Mouse (Mus musculus) gastrocnemius, adult 2 months (tissue): Measurements from ENCODE around the gene S100a3. TPM values are rescaled to one million over a fixed set of nuclear protein-coding genes. Genes with fewer than 3 reads are reported as not detected.
A peak's percentile ranks its signal among the peaks of the same experiment; 100 is the strongest.

ENCODE experiments used
- DNase-seq: peaks from one replicate; pipeline ENCODE4 v3.0.0; 2022
- H3K27ac ChIP-seq: fragments of 200-600 bp; 2 replicates; pipeline ENCODE4 v1.8.1; 2022; ENCODE audit warnings: mild to moderate bottlenecking
- H3K4me3 ChIP-seq: fragments of 200-600 bp; 2 replicates; pipeline ENCODE4 v1.8.1; 2022; ENCODE audit warnings: mild to moderate bottlenecking, moderate library complexity
- CTCF ChIP-seq: fragments of 200-600 bp; IDR thresholded peaks from 2 replicates; pipeline ENCODE4 v1.8.1; 2022; ENCODE audit warnings: antibody characterized with exemption, mild to moderate bottlenecking, moderate library complexity
- intact Hi-C: fragments of 180-260 bp; cut with DNase I; formaldehyde crosslinking; loops from one replicate; pipeline ENCODE4 v1.15.1; 2025
- long read RNA-seq, 2 experiments: library from polyadenylated mRNA; stranded (forward); transcript quantifications; one replicate each; pipeline ENCODE4 v2.0.0; 2021
- total RNA-seq, 2 experiments: library from RNA; stranded (reverse); gene quantifications; 2 replicates each; pipeline ENCODE4 v1.2.3; 2021

S100a3 gene
- not detected for total RNA-seq
- long read RNA-seq, experiment 1: 0 reads
- long read RNA-seq, experiment 2: 0 reads

DNA sequence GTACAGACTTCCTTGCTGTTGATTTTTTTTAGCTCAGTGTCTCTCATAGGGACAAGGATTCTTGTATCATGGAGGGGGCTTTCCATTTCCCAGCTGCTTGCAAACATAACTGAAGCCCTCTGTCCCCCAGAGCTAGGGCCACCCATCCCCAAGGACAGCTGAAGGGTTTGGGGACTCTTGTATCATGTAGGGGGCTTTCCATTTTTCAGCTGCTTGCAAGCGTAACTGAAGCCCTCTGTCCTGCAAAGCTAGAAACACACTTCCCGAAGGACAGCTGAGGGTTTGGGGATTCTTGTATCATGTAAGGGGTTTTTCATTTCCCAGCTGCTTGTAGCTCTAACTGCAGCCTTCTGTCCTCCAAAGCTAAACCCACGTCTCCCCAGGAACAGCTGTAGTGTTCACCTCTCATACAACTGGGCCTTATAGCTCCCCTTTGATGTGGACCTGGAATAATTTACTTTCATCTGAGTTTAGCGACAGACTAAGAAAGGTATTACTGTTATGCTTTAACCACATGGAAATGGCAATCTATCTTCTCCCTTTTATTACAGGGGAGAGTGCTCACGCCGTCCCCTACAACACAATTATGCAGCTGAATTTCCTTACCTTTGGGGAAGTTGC, at the start of gene S100a3:
Gene S100a3 (plus strand): TSS at position 571 of the 621 bp plus-strand sequence.
- Histone ChIP-seq H3K4me3 (no peak within 1 kb of the TSS), H3K27ac (no peak within 1 kb of the TSS)
- intact Hi-C loops: no loop called here
- DNase-seq: no peak
- no peak for TF ChIP-seq CTCF

DNA sequence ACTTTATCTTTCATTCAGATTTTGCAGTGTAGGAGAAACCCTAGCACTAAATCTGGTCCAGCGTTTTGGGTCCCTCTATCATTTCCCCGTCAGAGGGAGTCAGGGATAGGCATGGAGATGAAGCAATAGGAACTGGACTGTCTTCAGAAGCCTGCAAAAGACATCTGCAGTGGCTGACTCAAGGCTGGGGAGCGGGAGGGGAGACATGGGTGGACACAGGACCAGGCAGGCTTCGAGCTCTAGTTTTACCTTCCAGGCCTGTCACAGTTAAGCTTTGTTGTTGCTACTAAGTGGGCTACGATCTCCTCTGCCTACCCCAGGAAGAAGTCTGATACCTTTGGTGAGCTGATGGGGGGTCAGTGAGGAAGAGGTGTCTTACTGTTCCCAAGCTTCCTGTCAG, 48.1 kb upstream of the S100a3 start:
- intact Hi-C loops: loop anchor here (5.0 kb wide), 1 partner anchor 105 kb away; no protein-coding TSS in a partner anchor
- Histone ChIP-seq H3K27ac (peak overlapping the region; percentile 91), H3K4me3 (peak overlapping the region; percentile 74; the same call in 1 of the 2 replicates)
- DNase-seq: no peak
- no peak for TF ChIP-seq CTCF

DNA sequence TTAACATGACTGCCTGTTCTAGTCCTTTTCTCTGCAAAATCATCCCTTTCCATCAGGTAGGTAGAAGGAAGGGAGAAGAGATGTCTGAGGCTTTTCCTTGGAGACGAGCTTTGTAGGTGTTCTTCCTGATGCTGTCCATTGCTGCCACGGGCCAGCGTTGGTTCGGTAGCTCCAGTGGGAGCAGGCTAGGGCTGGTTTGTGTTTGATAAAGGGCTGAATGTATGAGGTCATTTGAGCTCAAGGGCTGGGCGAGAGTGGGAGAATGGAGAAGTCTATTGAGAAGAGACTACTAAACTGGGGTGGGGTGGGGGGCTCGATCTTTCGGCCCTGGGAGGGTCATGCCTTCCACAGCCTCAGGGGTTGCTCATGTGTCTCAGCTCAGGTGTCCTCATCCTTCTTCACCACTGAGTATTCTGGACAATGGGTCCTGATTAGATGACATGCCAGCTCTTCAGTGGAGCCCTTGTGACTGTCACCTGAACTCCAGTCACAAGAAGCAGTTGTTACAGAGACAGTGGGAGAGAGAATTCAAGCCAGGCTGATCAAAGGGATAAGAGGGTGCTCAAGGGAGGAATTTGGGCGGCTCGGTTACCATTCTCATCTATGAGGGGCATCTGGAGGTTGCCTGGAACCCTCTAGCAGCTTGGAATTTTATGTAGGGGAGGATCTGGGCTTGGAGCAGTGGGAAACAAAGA, 47.3 kb upstream of the S100a3 start:
- H3K4me3 ChIP-seq: peak overlapping the region; percentile 74
- TF ChIP-seq CTCF: no peak
- intact Hi-C loops: loop anchor here (5.0 kb wide), 1 partner anchor 104 kb away; no protein-coding TSS in a partner anchor
- H3K27ac ChIP-seq: peak overlapping the region; percentile 91
- no peak for DNase-seq

DNA sequence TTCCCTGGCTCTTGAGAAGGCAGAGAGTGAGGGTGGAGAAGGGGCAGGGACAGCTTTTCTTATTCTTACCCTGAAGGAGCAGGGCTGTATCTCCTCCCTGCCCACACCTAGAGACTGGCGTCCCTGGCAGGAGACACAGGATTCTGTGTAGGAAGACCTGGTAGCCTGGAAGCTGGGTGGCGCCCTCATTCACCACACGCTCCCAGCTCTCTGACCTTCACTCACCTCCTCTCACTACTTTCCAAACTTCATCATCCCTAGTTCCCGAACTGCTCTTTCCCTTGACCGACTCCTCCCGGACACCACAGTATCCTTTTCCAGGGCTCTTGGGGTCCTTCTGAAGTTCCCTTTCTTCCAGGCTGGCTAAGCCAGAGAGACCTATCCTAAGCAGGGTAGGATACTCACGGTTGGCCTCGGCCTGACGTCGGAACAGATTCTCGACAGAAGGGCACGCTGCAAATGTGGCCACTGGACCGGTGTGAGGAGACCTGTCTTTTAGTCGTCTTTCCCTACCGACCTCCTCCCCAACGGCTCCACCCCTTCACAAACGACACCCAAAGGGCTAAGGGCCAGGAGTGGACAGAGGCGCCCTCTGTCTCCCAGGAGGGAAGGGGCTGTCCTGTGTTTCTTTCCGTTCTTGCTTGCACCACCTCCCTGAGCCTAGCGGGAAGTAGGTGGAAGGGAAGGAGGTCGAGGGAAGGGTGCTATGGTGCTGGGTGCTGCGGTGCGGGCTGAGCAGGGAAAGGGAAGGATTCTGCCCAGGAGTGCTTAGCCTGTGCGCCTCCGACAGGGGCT, 46.4 kb upstream of the S100a3 start, which contains the start of the genes S100a1 and S100a13:
Gene S100a1 (minus strand): TSS at position 597 of the 795 bp plus-strand sequence.
Gene S100a13 (plus strand): TSS at position 640 of the 795 bp plus-strand sequence.
- Histone ChIP-seq H3K4me3 (peak within 1 kb of the TSS; percentile 74), H3K27ac (peak within 1 kb of the TSS; percentile 91)
- intact Hi-C loops: loop anchor here (5.0 kb wide), 1 partner anchor 103 kb away; no protein-coding TSS in a partner anchor
- peak; percentile 47 for TF ChIP-seq CTCF
- peak; percentile 87 for DNase-seq

DNA sequence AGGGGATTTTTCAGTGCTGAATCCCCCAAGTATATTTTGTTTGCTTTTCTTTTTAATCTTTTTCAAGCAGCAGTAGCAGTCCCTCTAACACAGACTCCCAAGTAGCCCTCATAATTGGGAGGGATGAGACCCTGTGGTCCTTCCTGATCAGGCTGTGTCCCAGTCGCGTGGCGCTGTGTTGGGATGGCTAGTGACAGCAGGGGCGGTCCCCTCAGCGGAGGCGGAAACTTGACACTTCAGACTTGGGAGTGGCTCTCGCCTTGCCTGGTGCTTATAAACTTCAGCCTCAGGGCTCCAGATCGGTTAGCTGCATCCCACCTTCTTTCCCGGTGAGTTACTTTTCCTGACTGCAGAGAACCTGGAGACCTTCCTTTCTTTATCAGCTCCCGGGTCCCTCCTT, 45.7 kb upstream of the S100a3 start:
- Histone ChIP-seq H3K27ac (peak overlapping the region; percentile 91), H3K4me3 (peak overlapping the region; percentile 74)
- no peak for TF ChIP-seq CTCF
- DNase-seq: peak; percentile 88
- intact Hi-C loops: loop anchor here (5.0 kb wide), 1 partner anchor 103 kb away; no protein-coding TSS in a partner anchor

DNA sequence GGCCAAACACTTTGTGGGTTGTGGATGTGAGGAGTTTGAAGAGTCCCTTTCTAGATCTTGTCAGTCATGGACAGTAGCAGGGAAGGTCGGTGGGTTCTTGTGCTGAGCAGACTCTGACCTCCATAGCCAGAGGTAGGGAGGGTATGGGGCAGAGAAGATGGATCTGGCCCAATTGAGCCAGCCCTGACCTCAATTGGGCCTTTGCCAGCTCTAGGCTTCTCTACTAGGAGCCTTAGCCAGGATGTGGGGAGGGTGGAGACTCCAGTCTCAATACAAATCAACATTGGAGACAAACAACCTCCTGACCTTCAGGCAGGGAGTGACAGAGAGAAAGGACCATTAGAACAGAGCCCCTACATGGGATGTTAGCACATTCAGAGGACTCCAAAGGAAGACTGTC, 45.1 kb upstream of the S100a3 start:
- no peak for TF ChIP-seq CTCF
- H3K27ac ChIP-seq: peak overlapping the region; percentile 91
- intact Hi-C loops: no loop called here
- H3K4me3 ChIP-seq: peak overlapping the region; percentile 74
- DNase-seq: peak; percentile 72

DNA sequence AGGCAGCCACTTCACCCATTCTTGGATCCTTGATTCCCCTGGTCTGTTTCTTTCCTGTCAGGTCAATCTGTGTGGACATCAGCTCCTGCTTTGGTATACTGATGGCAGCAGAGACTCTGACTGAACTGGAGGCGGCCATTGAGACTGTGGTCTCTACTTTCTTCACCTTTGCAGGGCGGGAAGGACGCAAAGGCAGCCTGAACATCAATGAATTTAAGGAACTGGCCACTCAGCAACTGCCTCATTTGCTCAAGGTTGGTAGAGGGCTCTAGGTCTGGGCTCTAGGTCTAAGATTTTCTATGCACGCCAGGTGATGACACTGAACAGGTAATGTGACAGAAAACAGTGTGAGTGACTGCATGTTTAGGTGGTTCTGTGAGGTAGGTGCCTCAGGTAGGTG, 44.6 kb upstream of the S100a3 start:
- intact Hi-C loops: no loop called here
- H3K27ac ChIP-seq: peak overlapping the region; percentile 91
- DNase-seq: no peak
- H3K4me3 ChIP-seq: peak overlapping the region; percentile 74
- no peak for TF ChIP-seq CTCF

DNA sequence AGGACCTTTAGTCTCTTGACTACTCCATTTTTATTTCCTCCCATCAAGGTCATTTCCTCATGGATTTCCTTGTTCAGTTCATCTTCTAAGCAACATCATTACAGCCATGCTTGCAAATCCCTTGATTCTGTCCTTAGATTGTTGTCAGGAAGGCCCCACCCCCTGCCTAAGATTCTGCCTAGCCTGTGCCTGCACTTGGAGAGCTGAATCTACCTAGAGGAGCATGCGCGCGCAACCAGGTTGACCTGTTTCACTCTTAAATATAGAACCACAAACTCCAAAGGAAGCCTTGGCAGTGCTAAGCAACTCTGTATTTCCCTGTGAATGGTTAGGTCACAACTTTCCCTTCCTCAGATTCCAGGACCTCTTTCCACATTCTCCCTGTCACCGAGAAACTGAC, 42.7 kb upstream of the S100a3 start:
- Histone ChIP-seq H3K27ac (no peak overlapping the region; the same call in 1 of the 2 replicates), H3K4me3 (no peak overlapping the region)
- DNase-seq: no peak
- intact Hi-C loops: no loop called here
- no peak for TF ChIP-seq CTCF

DNA sequence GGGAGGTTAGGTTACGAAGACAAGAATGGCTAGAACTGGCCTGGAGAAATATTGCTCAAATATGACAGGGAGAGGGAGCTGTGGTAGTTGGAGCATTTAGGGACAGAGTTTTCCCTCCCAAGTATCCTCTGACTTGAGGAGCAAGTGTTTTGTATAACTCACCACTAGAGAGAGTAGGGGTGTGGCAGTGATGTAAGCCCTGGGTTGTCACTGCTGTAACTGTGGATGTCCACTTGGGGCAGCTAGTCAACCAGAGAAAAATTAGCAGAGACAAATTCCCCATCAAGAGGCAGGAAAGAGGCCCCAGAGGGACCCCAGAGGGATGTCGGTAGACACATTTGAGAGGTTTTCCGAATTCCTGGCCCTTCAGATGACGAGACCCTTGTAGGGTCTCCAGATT, 35.0 kb upstream of the S100a3 start:
- peak; percentile 84 for TF ChIP-seq CTCF
- H3K4me3 ChIP-seq: no peak overlapping the region
- peak; percentile 60 for DNase-seq
- intact Hi-C loops: loop anchor here (5.0 to 10.0 kb wide), 2 partner anchors 59 to 92 kb away; no protein-coding TSS in a partner anchor
- H3K27ac ChIP-seq: peak overlapping the region; percentile 66

DNA sequence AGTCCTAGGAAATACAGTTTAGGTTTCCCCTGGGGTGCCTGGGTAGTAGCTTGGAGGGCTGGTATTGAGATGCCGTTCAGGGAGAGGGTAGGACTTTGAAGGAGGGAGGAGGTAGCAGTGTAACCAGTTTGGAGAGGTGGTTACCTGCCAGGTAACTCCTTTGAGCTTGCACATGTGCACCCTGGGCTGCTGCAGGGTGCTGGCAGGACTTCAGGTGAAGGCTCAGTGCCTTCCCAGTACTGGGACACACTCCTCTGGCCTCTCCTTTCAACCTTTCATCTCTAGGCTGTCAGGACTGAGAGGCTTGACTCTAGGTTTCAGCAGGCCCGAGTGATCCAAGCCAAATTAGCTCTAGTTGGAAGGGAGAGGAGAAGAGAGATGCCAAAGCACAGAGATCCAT, 34.3 kb upstream of the S100a3 start:
- Histone ChIP-seq H3K4me3 (no peak overlapping the region), H3K27ac (peak overlapping the region; percentile 66)
- TF ChIP-seq CTCF: no peak
- no peak for DNase-seq
- intact Hi-C loops: loop anchor here (5.0 to 10.0 kb wide), 2 partner anchors 59 to 91 kb away; no protein-coding TSS in a partner anchor

DNA sequence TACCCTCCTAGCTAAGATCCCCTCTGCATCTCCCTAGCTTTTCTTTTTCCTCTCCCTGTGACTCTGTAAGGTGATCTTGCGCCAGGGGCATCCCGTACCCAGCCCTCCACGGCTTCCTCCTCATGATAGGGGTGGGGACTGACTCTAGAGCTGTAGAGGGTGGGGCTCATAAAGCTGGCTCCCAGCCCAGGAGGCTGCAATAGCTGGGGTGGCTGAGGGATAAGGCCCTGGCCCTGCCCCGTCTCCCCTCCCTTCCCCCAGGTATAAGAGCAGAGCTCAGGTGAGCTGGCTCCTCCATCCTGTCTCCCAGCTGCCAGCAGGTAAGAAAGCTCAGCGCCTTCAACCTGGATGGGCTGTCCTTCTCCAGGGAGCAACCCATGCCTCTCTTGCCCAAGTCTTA, 33.8 kb upstream of the S100a3 start, which contains the start of gene S100a14:
Gene S100a14 (plus strand): TSS at position 277 of the 400 bp plus-strand sequence.
- Histone ChIP-seq H3K27ac (peak within 1 kb of the TSS; percentile 66), H3K4me3 (no peak within 1 kb of the TSS)
- intact Hi-C loops: loop anchor here (5.0 to 10.0 kb wide), 2 partner anchors 58 to 91 kb away; no protein-coding TSS in a partner anchor
- peak; percentile 56 for DNase-seq
- TF ChIP-seq CTCF: no peak

DNA sequence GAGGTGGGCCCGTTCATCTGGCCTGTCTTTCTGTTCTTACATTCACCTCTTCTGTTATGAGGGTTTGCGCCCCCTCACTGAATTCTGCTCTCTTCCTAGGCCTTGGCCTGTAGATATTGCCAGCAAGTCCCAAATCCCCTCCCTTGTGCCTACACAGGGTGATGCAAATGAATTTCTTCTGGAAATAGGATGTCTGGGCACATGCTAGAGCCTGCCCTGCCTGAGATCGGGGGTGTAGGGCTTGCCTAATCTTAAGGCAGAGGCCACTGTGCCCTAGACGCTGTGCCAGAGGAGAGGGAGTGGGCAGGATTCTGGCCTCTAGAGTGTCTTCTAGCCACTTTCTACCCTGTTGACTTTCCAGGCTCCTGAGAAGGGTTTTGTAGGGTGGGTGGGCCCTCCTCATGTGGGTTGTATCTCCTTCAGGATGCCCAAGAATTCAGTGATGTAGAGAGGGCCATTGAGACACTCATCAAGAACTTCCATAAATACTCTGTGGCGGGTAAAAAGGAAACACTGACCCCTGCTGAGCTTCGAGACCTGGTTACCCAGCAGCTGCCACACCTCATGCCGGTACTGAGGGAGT, 33.0 kb upstream of the S100a3 start:
- intact Hi-C loops: loop anchor here (5.0 to 10.0 kb wide), 2 partner anchors 57 to 90 kb away; no protein-coding TSS in a partner anchor
- no peak overlapping the region for H3K4me3 ChIP-seq
- H3K27ac ChIP-seq: no peak overlapping the region
- DNase-seq: no peak
- TF ChIP-seq CTCF: no peak
